Mouse (Mus musculus) limb, embryonic 14.5 days (tissue): Measurements from ENCODE around the gene Pibf1. TPM values are rescaled to one million over a fixed set of nuclear protein-coding genes. Genes with fewer than 3 reads are reported as not detected.

Experiments
- ATAC-seq: fragments of 200-750 bp; cut with Nextera tagmentation; 2 replicates; pipeline ENCODE4 v1.8.0; 2017; ENCODE audit warnings: low read depth, moderate number of reproducible peaks, moderate TSS enrichment; ENCODE audit not compliant: low FRiP score
- DNase-seq: peaks from one replicate; pipeline ENCODE4 v3.0.0-alpha.2; 2015; ENCODE audit warnings: low spot score
- H3K27ac ChIP-seq: fragments of 300-500 bp; sonication (generic); replicated peaks from 2 replicates; pipeline ENCODE4 v1.5.1; 2014; ENCODE audit warnings: low read depth, mild to moderate bottlenecking, low read length, moderate library complexity, mixed read lengths
- H3K27me3 ChIP-seq: fragments of 300-500 bp; sonication (generic); 2 replicates; pipeline ENCODE4 v1.6.1; 2014; ENCODE audit warnings: low read length, mixed read lengths; ENCODE audit not compliant: control insufficient read depth, insufficient read depth
- H3K36me3 ChIP-seq: fragments of 300-500 bp; sonication (generic); 2 replicates; pipeline ENCODE4 v1.6.1; 2014; ENCODE audit warnings: mild to moderate bottlenecking, low read length, moderate library complexity, mixed read lengths; ENCODE audit not compliant: control insufficient read depth, insufficient read depth
- H3K4me1 ChIP-seq: fragments of 300-500 bp; sonication (generic); 2 replicates; pipeline ENCODE4 v1.6.1; 2014; ENCODE audit warnings: antibody characterized with exemption, low read length, mixed read lengths; ENCODE audit not compliant: control insufficient read depth, insufficient read depth
- H3K4me2 ChIP-seq: fragments of 300-500 bp; sonication (generic); replicated peaks from 2 replicates; pipeline ENCODE4 v1.6.1; 2014; ENCODE audit warnings: low read depth, mild to moderate bottlenecking, low read length, moderate library complexity; ENCODE audit not compliant: severe bottlenecking
- H3K4me3 ChIP-seq: fragments of 300-500 bp; sonication (generic); replicated peaks from 2 replicates; pipeline ENCODE4 v1.5.1; 2014; ENCODE audit warnings: low read length
- H3K9ac ChIP-seq: fragments of 300-500 bp; sonication (generic); 2 replicates; pipeline ENCODE4 v1.6.1; 2014; ENCODE audit warnings: mild to moderate bottlenecking, low read depth, low read length, moderate library complexity; ENCODE audit not compliant: severe bottlenecking
- H3K9me3 ChIP-seq: fragments of 300-500 bp; sonication (generic); 2 replicates; pipeline ENCODE4 v1.6.1; 2016; ENCODE audit warnings: low read length; ENCODE audit not compliant: control insufficient read depth
- POLR2A ChIP-seq: fragments of 200-500 bp; IDR thresholded peaks from 2 replicates; pipeline ENCODE4 v1.8.0; 2012; ENCODE audit warnings: inconsistent platforms, mild to moderate bottlenecking, moderate library complexity, borderline replicate concordance; ENCODE audit not compliant: insufficient read depth, insufficient read length; ENCODE audit errors: extremely low read depth
- WGBS: fragments of 180-500 bp; shearing (Covaris S2); extraction: QIAGEN DNeasy Blood & Tissue Kit; methylation state at CpG from one replicate; pipeline ENCODE4 v1.1.7; 2014; 5-methylcytosine and 5-hydroxymethylcytosine counted together
- polyA plus RNA-seq, 2 experiments: library from polyadenylated mRNA; depleted of rRNA in 1 of 2; stranded (reverse) in 1 of 2; unstranded in 1 of 2; fragments of >200 nt; fragmentation: Nextera tagmentation in 1 of 2; extraction: Ambion mirVana in 1 of 2; gene quantifications; 2 replicates each; pipeline versions ENCODE4 v1.2.1 to v1.2.3; 2012 to 2014

The Pibf1 gene
- polyA plus RNA-seq, 2 experiments: 9.8 to 14.5 TPM

- H3K4me2 ChIP-seq: no peak overlapping the region
- H3K4me1 ChIP-seq: no peaks in the 10 kb centered on the region
- no peak overlapping the region for H3K27ac ChIP-seq
- no peak for DNase-seq
- 92% methylated on average over 5 of the region's 5 CpGs for WGBS
- H3K4me3 ChIP-seq: no peak overlapping the region
- no peak overlapping the region for H3K9ac ChIP-seq
- no peak for TF ChIP-seq POLR2A
- no peaks in the 10 kb centered on the region for H3K9me3 ChIP-seq
- peaks cover 8% of the 10 kb centered on the region; the same call in 1 of the 2 replicates for H3K36me3 ChIP-seq
- no peak for ATAC-seq
- H3K27me3 ChIP-seq: no peaks in the 10 kb centered on the region
Observed at GRCm38 (mm10) chr14:99210431-99210830, 111.2 kb downstream of the Pibf1 start.

DNA sequence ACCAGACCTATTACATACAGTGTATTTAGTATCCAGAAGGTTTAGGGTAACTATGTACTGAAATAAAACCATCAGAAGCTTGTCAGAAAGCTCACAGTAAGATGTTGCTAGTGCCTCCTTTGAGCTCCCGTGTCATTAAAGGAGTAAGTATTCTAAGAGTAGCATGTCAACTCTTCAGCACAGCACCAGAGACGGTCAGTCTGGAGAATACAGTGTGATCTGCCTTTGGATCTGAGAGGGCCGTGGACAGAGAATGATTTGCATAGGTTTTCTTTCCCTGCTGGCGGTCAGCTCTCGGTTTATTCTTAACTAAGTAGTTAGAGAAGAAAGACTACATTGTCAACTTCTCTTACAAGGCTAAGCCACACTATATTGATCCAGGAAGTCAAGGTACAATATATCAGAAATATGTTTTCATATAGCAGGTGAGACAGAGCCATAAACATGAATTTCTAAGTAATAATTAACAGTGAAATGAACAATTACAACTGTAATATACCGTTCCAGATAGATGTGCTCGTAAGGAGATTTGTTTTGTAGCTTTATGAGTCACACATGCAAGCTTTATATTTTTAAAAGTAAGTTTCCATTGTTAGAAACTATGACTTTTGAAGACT lies 119.3 kb downstream of the Pibf1 start:
- Histone ChIP-seq H3K27ac (no peak overlapping the region), H3K9ac (no peak overlapping the region), H3K9me3 (no peaks in the 10 kb centered on the region), H3K27me3 (no peaks in the 10 kb centered on the region), H3K4me2 (no peak overlapping the region), H3K4me3 (no peak overlapping the region), H3K36me3 (peaks cover 4% of the 10 kb centered on the region; the same call in 1 of the 2 replicates), H3K4me1 (no peaks in the 10 kb centered on the region)
- DNase-seq (no peak), ATAC-seq (no peak)
- 81% methylated on average over 7 of the region's 7 CpGs for WGBS
- TF ChIP-seq POLR2A: no peak

DNA sequence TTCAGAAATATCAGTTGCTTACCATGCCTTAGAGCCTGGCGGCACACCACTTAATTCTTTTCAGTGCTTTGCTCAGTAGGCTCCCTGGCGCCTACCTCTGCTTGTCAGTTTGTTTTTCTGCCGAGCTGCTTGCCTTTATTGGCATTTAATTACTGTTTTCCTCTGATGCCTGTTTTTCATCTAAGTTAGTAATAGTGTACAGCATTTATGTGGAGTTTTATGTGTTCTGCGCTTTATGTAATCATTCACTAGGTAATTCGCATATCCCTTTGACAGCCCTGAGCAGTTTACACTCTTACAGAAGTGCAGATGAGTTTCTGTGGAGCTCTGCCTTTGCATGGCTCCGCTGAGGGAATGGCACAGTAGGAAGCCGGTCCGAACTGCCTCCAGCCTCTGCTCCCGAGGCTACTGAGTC lies 120.5 kb downstream of the Pibf1 start:
- DNase-seq: no peak

GRCm38 (mm10) chr14:99225929-99226328 lies 126.7 kb downstream of the Pibf1 start:
- DNase-seq (no peak), ATAC-seq (no peak)
- H3K4me3 ChIP-seq: no peak overlapping the region
- no peak for TF ChIP-seq POLR2A
- no peak overlapping the region for H3K4me2 ChIP-seq
- no peak overlapping the region for H3K9ac ChIP-seq
- H3K27me3 ChIP-seq: no peaks in the 10 kb centered on the region
- H3K27ac ChIP-seq: no peak overlapping the region
- H3K36me3 ChIP-seq: peaks cover 3% of the 10 kb centered on the region; the same call in 1 of the 2 replicates
- H3K9me3 ChIP-seq: no peaks in the 10 kb centered on the region
- H3K4me1 ChIP-seq: no peaks in the 10 kb centered on the region
- WGBS: 72% methylated on average over 4 of the region's 4 CpGs

More for the DNA sequence above, 120.5 kb downstream of the Pibf1 start:
- TF ChIP-seq POLR2A: no peak
- no peaks in the 10 kb centered on the region for H3K9me3 ChIP-seq
- no peak for ATAC-seq
- no peaks in the 10 kb centered on the region for H3K27me3 ChIP-seq
- H3K27ac ChIP-seq: no peak overlapping the region
- 6% methylated on average over 9 of the region's 9 CpGs for WGBS
- H3K36me3 ChIP-seq: no peaks in the 10 kb centered on the region; the same call in 1 of the 2 replicates
- H3K4me1 ChIP-seq: no peaks in the 10 kb centered on the region
- no peak overlapping the region for H3K4me3 ChIP-seq
- H3K4me2 ChIP-seq: 0 out of 2 replicates have a peak overlapping the region, but pooled peaks have one; percentile 8
- no peak overlapping the region for H3K9ac ChIP-seq

DNA sequence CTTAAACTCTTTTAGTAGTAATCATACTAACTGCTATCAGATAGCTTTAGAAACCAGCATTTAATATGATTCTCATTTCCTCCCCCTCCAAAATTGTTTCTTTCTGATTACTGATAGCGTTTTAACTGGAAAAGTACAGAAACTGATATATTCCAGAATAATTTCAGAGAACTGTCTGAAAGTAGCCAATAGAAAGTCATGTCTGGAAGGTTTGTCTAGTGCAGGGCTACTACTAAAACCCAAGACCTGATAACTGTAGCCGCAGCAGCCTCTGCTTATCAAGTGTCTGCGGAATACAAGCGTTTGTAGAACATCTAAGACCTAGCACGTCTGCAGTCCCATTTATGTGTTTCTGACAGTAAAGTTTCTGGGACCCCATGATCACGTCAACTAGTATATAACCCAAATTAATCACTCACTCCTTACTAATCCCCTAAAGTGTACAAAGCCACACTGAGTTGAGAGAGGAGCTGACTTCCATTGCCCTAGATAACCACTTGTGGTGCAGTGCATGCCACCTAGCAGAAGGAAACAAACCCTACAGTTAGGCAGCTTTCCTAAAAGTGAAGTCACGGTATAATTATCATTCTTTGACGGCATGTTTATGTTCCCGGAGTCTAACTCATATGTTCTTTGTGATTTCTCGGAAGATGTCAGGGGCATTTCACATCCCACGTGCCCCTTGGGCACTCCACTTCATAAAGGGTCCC lies 130.0 kb downstream of the Pibf1 start:
- Histone ChIP-seq H3K36me3 (peaks cover 3% of the 10 kb centered on the region; the same call in 1 of the 2 replicates), H3K4me3 (no peak overlapping the region), H3K27me3 (no peaks in the 10 kb centered on the region), H3K4me2 (no peak overlapping the region), H3K9me3 (no peaks in the 10 kb centered on the region), H3K27ac (no peak overlapping the region), H3K9ac (no peak overlapping the region), H3K4me1 (no peaks in the 10 kb centered on the region)
- TF ChIP-seq POLR2A: no peak
- 83% methylated on average over 11 of the region's 11 CpGs for WGBS
- no peak for DNase-seq
- ATAC-seq: no peak
